Mouse (Mus musculus) forebrain, postnatal 0 days (tissue): Measurements from ENCODE around the gene Cmbl. TPM values are rescaled to one million over a fixed set of nuclear protein-coding genes. Genes with fewer than 3 reads are reported as not detected.
A peak's percentile ranks its signal among the peaks of the same experiment; 100 is the strongest.

ENCODE experiments used
- ATAC-seq: fragments of 200-750 bp; cut with Nextera tagmentation; 2 replicates; pipeline ENCODE4 v1.8.0; 2017; ENCODE audit warnings: mild to moderate bottlenecking, moderate library complexity
- DNase-seq: peaks from one replicate; pipeline ENCODE4 v3.0.0-alpha.2; 2015
- H3K27ac ChIP-seq: fragments of 300-500 bp; sonication (generic); 2 replicates; pipeline ENCODE4 v1.5.1; 2014; ENCODE audit warnings: low read depth, mild to moderate bottlenecking, antibody characterized with exemption, low read length, moderate library complexity, mixed read lengths
- H3K27me3 ChIP-seq: fragments of 300-500 bp; sonication (generic); 2 replicates; pipeline ENCODE4 v1.6.1; 2014; ENCODE audit warnings: mild to moderate bottlenecking, low read length, mixed read lengths; ENCODE audit not compliant: insufficient read depth
- H3K36me3 ChIP-seq: fragments of 300-500 bp; sonication (generic); 2 replicates; pipeline ENCODE4 v1.6.1; 2014; ENCODE audit warnings: mild to moderate bottlenecking, moderate library complexity; ENCODE audit not compliant: insufficient read depth
- H3K4me1 ChIP-seq: fragments of 300-500 bp; sonication (generic); 2 replicates; pipeline ENCODE4 v1.6.1; 2014; ENCODE audit warnings: antibody characterized with exemption; ENCODE audit not compliant: insufficient read depth
- H3K4me2 ChIP-seq: fragments of 300-500 bp; sonication (generic); 2 replicates; pipeline ENCODE4 v1.6.1; 2014; ENCODE audit warnings: low read depth, mild to moderate bottlenecking, moderate library complexity
- H3K4me3 ChIP-seq: fragments of 300-500 bp; sonication (generic); 2 replicates; pipeline ENCODE4 v1.5.1; 2014; ENCODE audit warnings: low read depth, low read length, mixed read lengths
- H3K9ac ChIP-seq: fragments of 300-500 bp; sonication (generic); 2 replicates; pipeline ENCODE4 v1.6.1; 2014; ENCODE audit warnings: mild to moderate bottlenecking
- H3K9me3 ChIP-seq: fragments of 300-500 bp; sonication (generic); 2 replicates; pipeline ENCODE4 v1.6.1; 2016; ENCODE audit warnings: low read length
- CTCF ChIP-seq: sonication (generic); IDR thresholded peaks from 2 replicates; pipeline ENCODE4 v1.5.1; 2016; ENCODE audit warnings: antibody characterized with exemption, control low read depth, low read depth
- WGBS: fragments of 180-500 bp; shearing (Covaris S2); extraction: QIAGEN DNeasy Blood & Tissue Kit; methylation state at CpG from one replicate; pipeline ENCODE4 v1.1.7; 2014; 5-methylcytosine and 5-hydroxymethylcytosine counted together
- polyA plus RNA-seq: library from polyadenylated mRNA; unstranded; fragments of >200 nt; fragmentation: Nextera tagmentation; extraction: Ambion mirVana; gene quantifications from 2 replicates; pipeline ENCODE4 v1.2.1, GENCODE M21; 2015
- total RNA-seq: library from RNA; depleted of rRNA; stranded (reverse); fragments of >200 nt; gene quantifications from 2 replicates; pipeline ENCODE4 v1.2.3, GENCODE M21; 2014

Gene Cmbl
- total and polyA plus RNA-seq, 2 experiments from 2014 or later = 19.9 to 27.2 TPM

DNA sequence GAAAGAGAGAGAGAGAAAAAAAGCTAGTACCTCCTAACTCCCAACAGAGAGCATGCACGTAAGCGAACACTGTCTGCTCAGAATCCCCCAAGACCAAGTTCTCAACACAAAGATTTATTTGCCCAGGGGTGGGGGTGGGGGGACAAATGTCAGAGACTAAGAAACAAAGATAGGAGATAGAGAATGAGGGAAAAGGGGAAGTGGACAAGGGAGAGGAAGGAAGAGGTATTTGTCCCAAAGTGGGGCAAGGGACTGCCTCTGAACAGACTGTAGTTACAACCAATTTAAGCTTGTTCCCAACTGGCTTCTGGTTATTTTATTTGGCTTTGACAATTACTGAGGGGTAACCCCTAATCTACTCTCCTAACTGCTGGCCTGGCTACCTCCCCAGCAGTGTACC is 10.3 kb upstream of the Cmbl start:
- WGBS = 92% methylated on average over 2 of the region's 2 CpGs

GRCm38 (mm10) chr15:31561390-31561789 is 3.8 kb upstream of the Cmbl start:
- H3K9me3 ChIP-seq = no peaks in the 10 kb centered on the region
- no peaks in the 10 kb centered on the region for H3K36me3 ChIP-seq
- no peak overlapping the region for H3K4me2 ChIP-seq
- H3K27ac ChIP-seq = no peak overlapping the region
- 79% methylated on average over 6 of the region's 6 CpGs for WGBS
- ATAC-seq (no peak), DNase-seq (no peak)
- H3K4me1 ChIP-seq = no peaks in the 10 kb centered on the region
- no peaks in the 10 kb centered on the region for H3K27me3 ChIP-seq
- H3K9ac ChIP-seq = no peak overlapping the region
- H3K4me3 ChIP-seq = no peak overlapping the region
- no peak for TF ChIP-seq CTCF

More for the DNA sequence above, 10.3 kb upstream of the Cmbl start:
- Histone ChIP-seq H3K27ac (no peak overlapping the region), H3K36me3 (no peaks in the 10 kb centered on the region), H3K4me2 (no peak overlapping the region), H3K9ac (no peak overlapping the region), H3K4me3 (no peak overlapping the region), H3K4me1 (no peaks in the 10 kb centered on the region), H3K27me3 (no peaks in the 10 kb centered on the region), H3K9me3 (no peaks in the 10 kb centered on the region)
- ATAC-seq (no peak), DNase-seq (no peak)
- no peak for TF ChIP-seq CTCF

DNA sequence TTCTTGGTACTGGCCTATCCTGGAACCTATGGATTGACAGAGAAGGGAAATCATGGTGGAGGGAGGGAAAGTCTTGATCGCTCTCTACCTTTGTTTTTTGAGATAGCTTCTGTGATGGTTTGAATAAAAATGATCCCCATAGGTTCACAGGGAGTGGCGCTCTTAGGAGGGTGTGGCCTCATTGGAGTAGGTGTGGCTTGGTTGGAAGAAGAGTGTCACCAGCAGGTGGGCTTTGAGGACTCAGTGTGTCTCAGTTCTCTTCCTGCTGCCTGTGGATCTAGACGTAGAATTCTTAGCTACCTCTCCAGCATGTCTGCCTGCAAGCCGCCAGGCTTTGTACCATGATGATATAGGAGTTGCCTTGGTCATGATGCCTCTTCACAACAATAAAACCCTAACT is 3.2 kb upstream of the Cmbl start:
- no peak for TF ChIP-seq CTCF
- Histone ChIP-seq H3K4me3 (no peak overlapping the region), H3K9me3 (no peaks in the 10 kb centered on the region), H3K4me1 (no peaks in the 10 kb centered on the region), H3K9ac (no peak overlapping the region), H3K36me3 (no peaks in the 10 kb centered on the region), H3K27ac (no peak overlapping the region), H3K4me2 (no peak overlapping the region), H3K27me3 (no peaks in the 10 kb centered on the region)
- DNase-seq (no peak), ATAC-seq (no peak)
- 96% methylated on average over 4 of the region's 4 CpGs for WGBS

DNA sequence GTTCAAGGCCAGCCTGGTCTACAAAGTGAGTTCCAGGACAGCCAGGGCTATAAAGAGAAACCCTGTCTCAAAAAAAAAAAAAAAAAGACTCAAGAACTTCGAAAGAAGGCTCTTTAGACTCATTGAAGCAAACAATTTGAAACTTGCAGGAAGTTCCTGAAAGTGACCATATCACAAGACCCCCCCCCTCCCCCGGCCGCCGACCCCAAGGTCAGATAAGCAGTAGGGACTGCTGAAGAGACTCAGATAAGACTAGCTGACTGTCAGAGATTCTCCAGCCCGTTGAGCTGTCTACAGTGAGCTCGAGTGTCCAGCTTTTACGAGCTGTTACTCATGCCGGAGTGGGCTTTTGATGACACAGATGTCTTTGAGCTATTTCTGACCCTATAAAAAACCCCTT is 2.3 kb upstream of the Cmbl start:
- 93% methylated on average over 8 of the region's 8 CpGs for WGBS
- no peaks in the 10 kb centered on the region for H3K4me1 ChIP-seq
- no peaks in the 10 kb centered on the region for H3K9me3 ChIP-seq
- H3K27ac ChIP-seq = no peak overlapping the region
- H3K4me2 ChIP-seq = no peak overlapping the region
- H3K9ac ChIP-seq = no peak overlapping the region
- no peak for TF ChIP-seq CTCF
- H3K4me3 ChIP-seq = no peak overlapping the region
- no peaks in the 10 kb centered on the region for H3K27me3 ChIP-seq
- DNase-seq (no peak), ATAC-seq (no peak)
- no peaks in the 10 kb centered on the region for H3K36me3 ChIP-seq

- Histone ChIP-seq H3K9ac (no peak overlapping the region), H3K9me3 (no peaks in the 10 kb centered on the region), H3K27me3 (no peaks in the 10 kb centered on the region), H3K4me3 (no peak overlapping the region), H3K4me1 (no peaks in the 10 kb centered on the region), H3K36me3 (no peaks in the 10 kb centered on the region), H3K27ac (no peak overlapping the region), H3K4me2 (no peak overlapping the region)
- WGBS = 70% methylated on average over 19 of the region's 19 CpGs
- no peak for TF ChIP-seq CTCF
- ATAC-seq (no peak), DNase-seq (no peak)
These were observed 1.3 kb upstream of the Cmbl start for GRCm38 (mm10) chr15:31563577-31564546.

- no peak overlapping the region for H3K27ac ChIP-seq
- no peaks in the 10 kb centered on the region for H3K9me3 ChIP-seq
- 63% methylated on average over 1 of the region's 1 CpGs for WGBS
- no peak overlapping the region for H3K4me2 ChIP-seq
- H3K27me3 ChIP-seq = no peaks in the 10 kb centered on the region
- H3K9ac ChIP-seq = no peak overlapping the region
- no peaks in the 10 kb centered on the region for H3K36me3 ChIP-seq
- TF ChIP-seq CTCF = no peak
- ATAC-seq (0 out of 2 replicates have a peak, but pooled peaks have one; percentile 12), DNase-seq (no peak)
- H3K4me3 ChIP-seq = no peak overlapping the region
- H3K4me1 ChIP-seq = no peaks in the 10 kb centered on the region
These were observed 597 bp downstream of the Cmbl start for GRCm38 (mm10) chr15:31565786-31566185.

DNA sequence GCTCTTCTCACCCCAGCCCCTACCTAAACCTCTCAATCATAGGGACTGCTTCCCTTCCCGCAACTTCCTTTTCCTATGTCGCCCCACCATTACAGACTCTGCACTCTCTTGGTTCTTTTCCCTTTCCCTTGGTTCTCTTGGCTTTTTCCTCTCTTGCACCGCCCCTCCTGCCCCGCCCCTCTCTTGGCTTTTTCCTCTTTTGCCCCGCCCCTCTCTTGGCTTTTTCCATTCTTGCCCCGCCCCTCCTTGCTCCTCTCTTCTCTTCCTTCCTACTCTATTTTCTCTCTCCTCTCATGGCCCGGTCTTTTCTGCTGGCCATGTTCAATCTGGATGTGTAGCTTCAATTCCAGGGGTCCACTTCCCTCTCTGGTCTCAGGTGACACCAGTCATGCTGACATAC is 2.2 kb downstream of the Cmbl start:
- H3K9ac ChIP-seq = no peak overlapping the region
- WGBS = 74% methylated on average over 7 of the region's 7 CpGs

More for the DNA sequence above, 2.2 kb downstream of the Cmbl start:
- no peak for DNase-seq
- Histone ChIP-seq H3K27me3 (no peaks in the 10 kb centered on the region), H3K9me3 (no peaks in the 10 kb centered on the region), H3K36me3 (no peaks in the 10 kb centered on the region), H3K4me2 (no peak overlapping the region), H3K27ac (no peak overlapping the region), H3K4me3 (no peak overlapping the region), H3K4me1 (no peaks in the 10 kb centered on the region)
- no peak for ATAC-seq
- no peak for TF ChIP-seq CTCF
